Mouse (Mus musculus) CH12.LX (cell line): ENCODE measurements at regions not wholly inside any gene's neighbourhood (a gene's known extent, or its start where the extent isn't known, plus 50 kb on each side); places are given as distances from the start of the nearest gene placed in this dataset.

Experiments used
- DNase-seq: peaks from one replicate; pipeline ENCODE4 v3.0.0-alpha.2; 2013; ENCODE audit errors: extremely low read depth
- H3K27ac ChIP-seq: 2 replicates; pipeline ENCODE4 v1.5.1; 2012; ENCODE audit warnings: low read depth, mild to moderate bottlenecking, control low read depth, moderate library complexity; ENCODE audit not compliant: insufficient read depth
- H3K27me3 ChIP-seq: replicated peaks from 2 replicates; pipeline ENCODE3; 2012; ENCODE audit warnings: inconsistent platforms
- H3K36me3 ChIP-seq, 2 experiments: replicated peaks in 1 of 2; 2 replicates each; pipeline versions ENCODE3 to v1.6.1; 2012; ENCODE audit warnings: inconsistent platforms in 1 of 2, low read length in 1 of 2, mild to moderate bottlenecking in 1 of 2, mixed read lengths in 1 of 2, moderate library complexity in 1 of 2; ENCODE audit not compliant: control insufficient read depth in 1 of 2, insufficient read depth in 1 of 2
- H3K4me1 ChIP-seq, 2 experiments: 2 replicates each; pipeline ENCODE4 v1.6.1; 2012; ENCODE audit warnings: inconsistent platforms in 1 of 2, moderate library complexity in 1 of 2; ENCODE audit not compliant: insufficient read depth in 2 of 2, control insufficient read depth in 1 of 2
- H3K4me2 ChIP-seq: 2 replicates; pipeline ENCODE4 v1.6.1; 2012; ENCODE audit warnings: low read depth, mild to moderate bottlenecking, control low read depth; ENCODE audit not compliant: poor library complexity, insufficient read depth, severe bottlenecking
- H3K4me3 ChIP-seq, 3 experiments: fragments of 150-350 bp in 1 of 3; sonication (generic) in 1 of 3; replicated peaks in 1 of 3; 2 replicates each; pipeline versions ENCODE3 to v1.5.1; 2011 to 2012; ENCODE audit warnings: low read depth in 2 of 3, low read length in 2 of 3, mild to moderate bottlenecking in 2 of 3, moderate library complexity in 2 of 3, control low read depth in 1 of 3, improper control_type of control experiment in 1 of 3, inconsistent platforms in 1 of 3, mixed read lengths in 1 of 3; ENCODE audit not compliant: poor library complexity in 1 of 3
- H3K79me2 ChIP-seq: replicated peaks from 2 replicates; pipeline ENCODE4 v1.6.1; 2012; ENCODE audit warnings: mild to moderate bottlenecking, moderate library complexity; ENCODE audit not compliant: control insufficient read depth, poor library complexity, insufficient read depth, severe bottlenecking; ENCODE audit errors: extremely low read depth
- H3K9ac ChIP-seq: 2 replicates; pipeline ENCODE4 v1.6.1; 2012; ENCODE audit warnings: low read depth, mild to moderate bottlenecking, control low read depth, moderate library complexity; ENCODE audit not compliant: insufficient read depth
- H3K9me3 ChIP-seq: replicated peaks from 2 replicates; pipeline ENCODE3; 2012; ENCODE audit warnings: low read length, inconsistent platforms, mixed read lengths
- E2F4 ChIP-seq: IDR thresholded peaks from 2 replicates; pipeline ENCODE4 v1.6.1; 2011; ENCODE audit warnings: low read depth, low read length, improper control_type of control experiment; ENCODE audit not compliant: insufficient replicate concordance
- EP300 ChIP-seq: IDR thresholded peaks from 2 replicates; pipeline ENCODE4 v1.6.1; 2011; ENCODE audit warnings: low read length, improper control_type of control experiment
- GABPA ChIP-seq: IDR thresholded peaks from 2 replicates; pipeline ENCODE4 v1.6.1; 2012; ENCODE audit warnings: low read depth, low read length, improper control_type of control experiment, inconsistent platforms; ENCODE audit not compliant: insufficient replicate concordance
- KAT2A ChIP-seq: IDR thresholded peaks from 2 replicates; pipeline ENCODE4 v1.6.1; 2012; ENCODE audit warnings: low read length, improper control_type of control experiment, inconsistent platforms; ENCODE audit not compliant: insufficient replicate concordance
- MEF2A ChIP-seq: IDR thresholded peaks from 2 replicates; pipeline ENCODE4 v1.6.1; 2014; ENCODE audit warnings: low read depth, mild to moderate bottlenecking, inconsistent platforms, low read length, improper control_type of control experiment, borderline replicate concordance
- MXI1 ChIP-seq: IDR thresholded peaks from 2 replicates; pipeline ENCODE4 v1.6.1; 2011; ENCODE audit warnings: mild to moderate bottlenecking, low read depth, low read length, improper control_type of control experiment
- NELFE ChIP-seq: IDR thresholded peaks from 2 replicates; pipeline ENCODE4 v1.6.1; 2011; ENCODE audit warnings: low read depth, low read length, improper control_type of control experiment
- PAX5 ChIP-seq: IDR thresholded peaks from 2 replicates; pipeline ENCODE4 v1.6.1; 2012; ENCODE audit warnings: low read length, inconsistent platforms, mixed read lengths
- RAD21 ChIP-seq: IDR thresholded peaks from 2 replicates; pipeline ENCODE4 v1.6.1; 2011; ENCODE audit warnings: low read depth, mild to moderate bottlenecking, low read length, improper control_type of control experiment, moderate library complexity
- RCOR1 ChIP-seq: conservative IDR thresholded peaks from 2 replicates; pipeline ENCODE4 v1.6.1; 2012; ENCODE audit warnings: low read depth, mild to moderate bottlenecking, inconsistent platforms, low read length, improper control_type of control experiment
- SIN3A ChIP-seq: IDR thresholded peaks from 2 replicates; pipeline ENCODE4 v1.6.1; 2012; ENCODE audit warnings: low read length, improper control_type of control experiment, inconsistent platforms
- TBP ChIP-seq: conservative IDR thresholded peaks from 2 replicates; pipeline ENCODE4 v1.6.1; 2011; ENCODE audit warnings: low read depth, low read length, improper control_type of control experiment
- TCF12 ChIP-seq: IDR thresholded peaks from 2 replicates; pipeline ENCODE4 v1.6.1; 2014; ENCODE audit warnings: low read depth, mild to moderate bottlenecking, inconsistent platforms, low read length, improper control_type of control experiment
- UBTF ChIP-seq: IDR thresholded peaks from 2 replicates; pipeline ENCODE4 v1.6.1; 2012; ENCODE audit warnings: low read depth, mild to moderate bottlenecking, inconsistent platforms, low read length, improper control_type of control experiment, moderate library complexity
- USF2 ChIP-seq: conservative IDR thresholded peaks from 2 replicates; pipeline ENCODE4 v1.6.1; 2011; ENCODE audit warnings: low read depth, low read length, improper control_type of control experiment
- ZC3H11A ChIP-seq: IDR thresholded peaks from 2 replicates; pipeline ENCODE4 v1.6.1; 2012; ENCODE audit warnings: low read depth, mild to moderate bottlenecking, inconsistent platforms, low read length, improper control_type of control experiment
- ZKSCAN1 ChIP-seq: IDR thresholded peaks from 2 replicates; pipeline ENCODE4 v1.6.1; 2012; ENCODE audit warnings: low read depth, inconsistent platforms, low read length, improper control_type of control experiment, borderline replicate concordance
- dilution Hi-C: fragments of 300-500 bp; cut with MboI; formaldehyde crosslinking; loops from 2 replicates; pipeline ENCODE4 v1.14.3; 2020; ENCODE audit warnings: low sequenced_read_pairs; ENCODE audit not compliant: extremely low pct_unique_long_range_greater_than_20kb, extremely low pct_ligation_motif_present
- in situ Hi-C: fragments of 300-500 bp; cut with MboI; formaldehyde crosslinking; loops from 3 replicates; pipeline ENCODE4 v1.14.3; 2019; ENCODE audit warnings: low sequenced_read_pairs, low pct_ligation_motif_present, low pct_unique_long_range_greater_than_20kb, mixed read lengths

GRCm38 (mm10) chr6:94963204-94963603 lies 153.8 kb upstream of the Kbtbd8 start:
- no peak overlapping the region for H3K9ac ChIP-seq
- no peak overlapping the region for H3K4me2 ChIP-seq
- no peak overlapping the region for H3K4me3 ChIP-seq
- H3K4me1 ChIP-seq = peaks cover 0 to 14% of the 10 kb centered on the region in 2 experiments; a peak in 2 of 4 replicates
- TF ChIP-seq RCOR1 = no peak
- H3K27ac ChIP-seq = no peak overlapping the region
- no peak for DNase-seq
- H3K27me3 ChIP-seq = no peaks in the 10 kb centered on the region
- in situ Hi-C loops = no loop called here
- no peaks in the 10 kb centered on the region for H3K9me3 ChIP-seq
- no peaks in the 10 kb centered on the region for H3K36me3 ChIP-seq
- dilution Hi-C loops = no loop called here
- H3K79me2 ChIP-seq = no peaks in the 10 kb centered on the region

GRCm38 (mm10) chr6:94962411-94963087 lies 154.5 kb upstream of the Kbtbd8 start:
- dilution Hi-C loops = no loop called here
- H3K27me3 ChIP-seq = no peaks in the 10 kb centered on the region

GRCm38 (mm10) chr6:94961821-94962220 lies 155.2 kb upstream of the Kbtbd8 start:
- in situ Hi-C loops (no loop called here), dilution Hi-C loops (no loop called here)
- H3K9me3 ChIP-seq = no peaks in the 10 kb centered on the region
- peak; percentile 40 for DNase-seq
- no peaks in the 10 kb centered on the region for H3K36me3 ChIP-seq
- H3K27ac ChIP-seq = no peak overlapping the region
- no peaks in the 10 kb centered on the region for H3K79me2 ChIP-seq
- no peaks in the 10 kb centered on the region for H3K27me3 ChIP-seq
- H3K4me3 ChIP-seq = no peak overlapping the region
- TF ChIP-seq MEF2A = no peak
- TF ChIP-seq ZC3H11A = no peak
- TF ChIP-seq PAX5 = no peak
- no peak for TF ChIP-seq TCF12
- no peak for TF ChIP-seq ZKSCAN1
- no peak for TF ChIP-seq USF2
- TF ChIP-seq SIN3A = no peak
- no peak overlapping the region for H3K4me2 ChIP-seq
- no peak overlapping the region for H3K9ac ChIP-seq
- peaks cover 0 to 25% of the 10 kb centered on the region in 2 experiments; a peak in 2 of 4 replicates for H3K4me1 ChIP-seq

More at GRCm38 (mm10) chr6:94962411-94963087, 154.5 kb upstream of the Kbtbd8 start:
- DNase-seq = no peak
- Histone ChIP-seq H3K4me3 (no peak overlapping the region), H3K9ac (no peak overlapping the region), H3K27ac (no peak overlapping the region), H3K4me2 (no peak overlapping the region), H3K36me3 (no peaks in the 10 kb centered on the region), H3K79me2 (no peaks in the 10 kb centered on the region), H3K9me3 (no peaks in the 10 kb centered on the region), H3K4me1 (peaks cover 0 to 17% of the 10 kb centered on the region in 2 experiments; a peak in 2 of 4 replicates)
- in situ Hi-C loops = no loop called here
- TF ChIP-seq E2F4 (no peak), USF2 (no peak), UBTF (no peak), TBP (no peak), NELFE (no peak), RAD21 (no peak), MXI1 (no peak), KAT2A (no peak), EP300 (no peak), SIN3A (no peak), GABPA (no peak)
- TF ChIP-seq, all 38 proteins: peak for 0
